Mouse (Mus musculus) midbrain, embryonic 14.5 days (tissue): ENCODE measurements around the gene Ccdc125. TPM values are rescaled to one million over a fixed set of nuclear protein-coding genes. Genes with fewer than 3 reads are reported as not detected.
"Not testable (repeated sequence)": the region's sequence is repeated elsewhere in the genome, so short reads cannot be mapped to it uniquely, and the experiment has no call there.

Experiments
- ATAC-seq: fragments of 200-750 bp; cut with Nextera tagmentation; 2 replicates; pipeline ENCODE4 v1.8.0; 2017; ENCODE audit warnings: moderate number of reproducible peaks, moderate library complexity; ENCODE audit not compliant: low FRiP score, low TSS enrichment
- DNase-seq: peaks from one replicate; pipeline ENCODE4 v3.0.0-alpha.2; 2015
- H3K27ac ChIP-seq: fragments of 300-500 bp; sonication (generic); replicated peaks from 2 replicates; pipeline ENCODE4 v1.5.1; 2014; ENCODE audit warnings: mild to moderate bottlenecking, low read depth, low read length, moderate library complexity
- H3K27me3 ChIP-seq: fragments of 300-500 bp; sonication (generic); 2 replicates; pipeline ENCODE4 v1.6.1; 2014; ENCODE audit warnings: low read length, control low read depth, mixed read lengths; ENCODE audit not compliant: control insufficient read depth, insufficient read depth
- H3K36me3 ChIP-seq: fragments of 300-500 bp; sonication (generic); 2 replicates; pipeline ENCODE4 v1.6.1; 2014; ENCODE audit warnings: low read length, control low read depth; ENCODE audit not compliant: control insufficient read depth, insufficient read depth
- H3K4me1 ChIP-seq: fragments of 300-500 bp; sonication (generic); 2 replicates; pipeline ENCODE4 v1.6.1; 2014; ENCODE audit warnings: mild to moderate bottlenecking, antibody characterized with exemption, low read length, control low read depth; ENCODE audit not compliant: control insufficient read depth, insufficient read depth
- H3K4me2 ChIP-seq: fragments of 300-500 bp; sonication (generic); 2 replicates; pipeline ENCODE4 v1.6.1; 2014; ENCODE audit warnings: mild to moderate bottlenecking, low read length, moderate library complexity
- H3K4me3 ChIP-seq: fragments of 300-500 bp; sonication (generic); replicated peaks from 2 replicates; pipeline ENCODE4 v1.5.1; 2014; ENCODE audit warnings: low read depth, low read length
- H3K9ac ChIP-seq: fragments of 300-500 bp; sonication (generic); replicated peaks from 2 replicates; pipeline ENCODE4 v1.6.1; 2014; ENCODE audit warnings: mild to moderate bottlenecking, low read length, moderate library complexity
- H3K9me3 ChIP-seq: fragments of 300-500 bp; sonication (generic); 2 replicates; pipeline ENCODE4 v1.6.1; 2016; ENCODE audit warnings: low read length, control low read depth, mixed read lengths; ENCODE audit not compliant: control insufficient read depth
- WGBS: fragments of 180-500 bp; shearing (Covaris S2); extraction: QIAGEN DNeasy Blood & Tissue Kit; methylation state at CpG from one replicate; pipeline ENCODE4 v1.1.7; 2014; 5-methylcytosine and 5-hydroxymethylcytosine counted together
- polyA plus RNA-seq: library from polyadenylated mRNA; unstranded; fragments of >200 nt; fragmentation: Nextera tagmentation; extraction: Ambion mirVana; gene quantifications from 2 replicates; pipeline ENCODE4 v1.2.1, GENCODE M21; 2014

Gene Ccdc125
- polyA plus RNA-seq, 1 experiment from 2014 or later = 2.0 TPM

GRCm38 (mm10) chr13:100698866-100699265 lies 29.3 kb downstream of the Ccdc125 start:
- DNase-seq (no peak), ATAC-seq (no peak)
- Histone ChIP-seq H3K4me2 (no peak overlapping the region), H3K9ac (no peak overlapping the region), H3K4me3 (no peak overlapping the region), H3K36me3 (peaks cover 62% of the 10 kb centered on the region), H3K9me3 (no peaks in the 10 kb centered on the region), H3K27ac (no peak overlapping the region), H3K4me1 (no peaks in the 10 kb centered on the region), H3K27me3 (no peaks in the 10 kb centered on the region)
- 94% methylated on average over 10 of the region's 10 CpGs for WGBS

DNA sequence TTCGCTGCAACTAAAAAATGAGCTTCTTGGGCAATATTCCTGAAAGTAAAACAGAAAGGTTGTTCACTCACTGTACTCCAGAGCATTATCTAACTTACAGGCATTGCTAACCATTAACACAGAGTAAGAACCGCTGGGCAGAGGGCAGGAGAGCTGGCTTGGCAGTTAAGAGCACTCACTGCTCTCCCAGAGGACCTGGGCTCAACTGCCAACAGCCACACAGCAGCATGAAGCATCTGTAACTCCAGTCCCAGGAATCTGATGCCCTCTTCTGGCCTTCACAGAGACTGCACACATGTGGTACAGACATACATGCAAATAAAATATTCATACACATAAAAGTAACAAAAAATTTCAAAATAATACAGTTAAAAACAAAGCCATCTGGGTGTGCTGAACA lies 34.0 kb downstream of the Ccdc125 start:
- Histone ChIP-seq H3K9me3 (no peaks in the 10 kb centered on the region), H3K4me1 (no peaks in the 10 kb centered on the region), H3K4me3 (no peak overlapping the region), H3K36me3 (peaks cover 83% of the 10 kb centered on the region), H3K9ac (no peak overlapping the region), H3K4me2 (no peak overlapping the region), H3K27ac (no peak overlapping the region), H3K27me3 (no peaks in the 10 kb centered on the region)
- DNase-seq (no peak), ATAC-seq (no peak)
- WGBS = 95% methylated on average over 2 of the region's 2 CpGs

- no peaks in the 10 kb centered on the region for H3K4me1 ChIP-seq
- no peak overlapping the region for H3K4me2 ChIP-seq
- ATAC-seq (no peak), DNase-seq (no peak)
- no peak overlapping the region for H3K27ac ChIP-seq
- no peaks in the 10 kb centered on the region for H3K9me3 ChIP-seq
- H3K4me3 ChIP-seq = no peak overlapping the region
- H3K27me3 ChIP-seq = no peaks in the 10 kb centered on the region
- H3K36me3 ChIP-seq = peaks cover 89% of the 10 kb centered on the region
- no peak overlapping the region for H3K9ac ChIP-seq
- WGBS = 94% methylated on average over 7 of the region's 7 CpGs
These were observed 36.7 kb downstream of the Ccdc125 start for GRCm38 (mm10) chr13:100706206-100706605.

DNA sequence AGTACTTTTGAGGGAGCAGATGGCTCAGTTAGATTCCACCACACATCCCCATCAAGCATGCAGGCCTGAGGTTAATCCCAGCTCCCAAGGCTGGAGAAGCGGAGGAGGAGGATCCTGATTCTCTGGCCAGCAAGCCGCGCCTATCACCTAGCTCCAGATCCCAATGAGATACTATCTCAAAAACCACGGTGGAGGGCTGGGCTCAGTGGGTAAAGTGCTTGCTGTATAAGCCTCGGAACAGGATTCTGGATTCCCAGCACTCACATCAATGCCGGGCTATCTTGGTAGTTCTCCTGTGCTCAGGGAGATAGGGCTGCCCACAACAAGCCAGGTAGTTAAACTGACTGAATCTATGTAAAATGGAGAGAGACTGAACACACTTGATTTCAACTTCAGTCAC lies 46.0 kb downstream of the Ccdc125 start:
- H3K27me3 ChIP-seq = no peaks in the 10 kb centered on the region
- H3K36me3 ChIP-seq = peaks cover 78% of the 10 kb centered on the region
- no peak overlapping the region for H3K4me3 ChIP-seq
- H3K9ac ChIP-seq = no peak overlapping the region
- DNase-seq (no peak), ATAC-seq (no peak)
- H3K9me3 ChIP-seq = no peaks in the 10 kb centered on the region
- H3K4me2 ChIP-seq = no peak overlapping the region
- no peaks in the 10 kb centered on the region for H3K4me1 ChIP-seq
- WGBS = 87% methylated on average over 6 of the region's 6 CpGs
- H3K27ac ChIP-seq = no peak overlapping the region

- DNase-seq (no peak), ATAC-seq (no peak)
- H3K27ac ChIP-seq = no peak overlapping the region
- no peaks in the 10 kb centered on the region for H3K9me3 ChIP-seq
- WGBS = 92% methylated on average over 5 of the region's 5 CpGs
- H3K4me3 ChIP-seq = no peak overlapping the region
- H3K36me3 ChIP-seq = peaks cover 44% of the 10 kb centered on the region
- H3K4me1 ChIP-seq = no peaks in the 10 kb centered on the region
- H3K4me2 ChIP-seq = no peak overlapping the region
- H3K9ac ChIP-seq = no peak overlapping the region
- H3K27me3 ChIP-seq = no peaks in the 10 kb centered on the region
These were observed 52.1 kb downstream of the Ccdc125 start for GRCm38 (mm10) chr13:100721656-100722055.

- H3K4me2 ChIP-seq = no peak overlapping the region
- H3K4me3 ChIP-seq = no peak overlapping the region
- H3K9me3 ChIP-seq = no peaks in the 10 kb centered on the region
- ATAC-seq (peak; percentile 17; the same call in 1 of the 2 replicates), DNase-seq (peak; percentile 32)
- no peaks in the 10 kb centered on the region for H3K27me3 ChIP-seq
- H3K27ac ChIP-seq = no peak overlapping the region
- peaks cover 39% of the 10 kb centered on the region for H3K36me3 ChIP-seq
- 70% methylated on average over 7 of the region's 7 CpGs for WGBS
- no peak overlapping the region for H3K9ac ChIP-seq
- peaks cover 2% of the 10 kb centered on the region for H3K4me1 ChIP-seq
These were observed 54.7 kb downstream of the Ccdc125 start for GRCm38 (mm10) chr13:100724051-100724754.

DNA sequence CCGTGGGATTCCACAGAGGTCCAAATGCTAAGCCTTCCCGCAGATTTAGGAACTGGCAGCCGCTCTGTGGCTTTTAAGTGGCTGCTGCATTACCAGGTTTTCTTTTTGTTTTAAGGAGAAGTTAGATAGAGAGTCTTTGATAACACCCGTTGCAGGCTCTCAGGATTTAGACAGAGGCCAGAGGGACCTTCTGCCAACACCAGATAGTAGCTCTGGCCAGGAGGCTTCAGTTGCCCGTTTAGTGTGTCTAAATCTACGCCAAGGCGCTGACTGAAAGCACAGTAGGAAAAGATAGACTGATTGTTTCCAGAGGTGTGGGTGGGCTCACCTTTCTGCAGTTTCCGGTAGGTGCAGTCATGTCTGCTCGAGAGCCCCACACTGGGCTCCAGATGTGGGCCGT lies 55.7 kb downstream of the Ccdc125 start:
- H3K4me1 ChIP-seq = peaks cover 10% of the 10 kb centered on the region
- H3K9me3 ChIP-seq = no peaks in the 10 kb centered on the region
- no peak overlapping the region for H3K27ac ChIP-seq
- no peak overlapping the region for H3K9ac ChIP-seq
- ATAC-seq = no peak
- peaks cover 31% of the 10 kb centered on the region for H3K36me3 ChIP-seq
- DNase-seq = no peak
- H3K27me3 ChIP-seq = no peaks in the 10 kb centered on the region
- H3K4me2 ChIP-seq = no peak overlapping the region
- H3K4me3 ChIP-seq = no peak overlapping the region
- WGBS = 88% methylated on average over 10 of the region's 10 CpGs

DNA sequence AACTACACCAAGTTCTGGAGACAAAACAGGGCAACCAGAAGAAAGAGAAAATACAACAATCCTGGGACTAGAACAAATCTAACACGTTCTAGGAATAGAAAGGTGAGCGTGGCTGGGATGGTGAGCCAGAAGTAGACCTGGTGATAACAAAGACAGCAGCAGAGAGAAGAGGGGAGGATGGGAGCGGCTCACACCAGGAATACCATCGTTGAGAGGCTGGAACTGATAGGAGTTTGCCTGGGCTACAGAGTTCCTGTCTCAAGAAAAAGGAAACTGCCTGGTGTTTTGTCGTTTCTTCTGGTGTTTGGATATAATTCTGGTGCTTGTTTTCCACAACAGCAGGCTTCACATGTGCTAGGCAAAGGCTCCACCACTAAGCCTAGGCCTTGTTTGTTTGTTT lies 58.6 kb downstream of the Ccdc125 start:
- no peak overlapping the region for H3K4me3 ChIP-seq
- no peaks in the 10 kb centered on the region for H3K9me3 ChIP-seq
- H3K9ac ChIP-seq = no peak overlapping the region
- WGBS = 96% methylated on average over 5 of the region's 5 CpGs
- H3K27ac ChIP-seq = no peak overlapping the region
- peaks cover 14% of the 10 kb centered on the region for H3K36me3 ChIP-seq
- ATAC-seq = no peak
- H3K27me3 ChIP-seq = no peaks in the 10 kb centered on the region
- no peak for DNase-seq
- peaks cover 10% of the 10 kb centered on the region for H3K4me1 ChIP-seq
- no peak overlapping the region for H3K4me2 ChIP-seq

DNA sequence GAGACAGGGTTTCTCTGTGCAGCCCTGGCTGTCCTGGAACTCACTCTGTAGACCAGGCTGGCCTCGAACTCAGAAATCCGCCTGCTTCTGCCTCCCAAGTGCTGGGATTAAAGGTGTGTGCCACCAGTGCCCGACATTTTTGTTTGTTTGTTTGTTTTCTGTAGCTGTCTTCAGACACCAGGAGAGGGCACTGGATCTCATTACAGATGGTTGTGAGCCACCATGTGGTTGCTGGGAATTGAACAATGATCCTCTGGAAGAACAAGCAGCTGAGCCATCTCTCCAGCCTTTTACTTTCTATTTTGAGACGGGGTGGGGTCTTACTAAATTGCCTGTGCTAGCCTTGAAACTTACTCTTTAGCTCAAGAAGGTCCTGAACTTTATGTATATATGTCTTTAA lies 59.0 kb downstream of the Ccdc125 start:
- not testable (repeated sequence) for H3K9me3 ChIP-seq, DNase-seq, H3K4me2 ChIP-seq, H3K27ac ChIP-seq, H3K9ac ChIP-seq, H3K27me3 ChIP-seq, ATAC-seq, H3K4me3 ChIP-seq
- Histone ChIP-seq H3K36me3 (peaks cover 14% of the 10 kb centered on the region), H3K4me1 (peaks cover 10% of the 10 kb centered on the region)
- 94% methylated on average over 4 of the region's 4 CpGs for WGBS
